Mouse (Mus musculus): ENCODE data around the gene Olfr187. TPM values are rescaled to one million over a fixed set of nuclear protein-coding genes. Genes with fewer than 3 reads are reported as not detected.

The Olfr187 gene
- not detected for polyA plus RNA-seq (2014; fragmentation: Illumina TruSeq; extraction: RNeasy Lipid Tissue Mini Kit (QIAGEN cat#74804); ENCODE audit: low read depth, low replicate concordance)

DNA sequence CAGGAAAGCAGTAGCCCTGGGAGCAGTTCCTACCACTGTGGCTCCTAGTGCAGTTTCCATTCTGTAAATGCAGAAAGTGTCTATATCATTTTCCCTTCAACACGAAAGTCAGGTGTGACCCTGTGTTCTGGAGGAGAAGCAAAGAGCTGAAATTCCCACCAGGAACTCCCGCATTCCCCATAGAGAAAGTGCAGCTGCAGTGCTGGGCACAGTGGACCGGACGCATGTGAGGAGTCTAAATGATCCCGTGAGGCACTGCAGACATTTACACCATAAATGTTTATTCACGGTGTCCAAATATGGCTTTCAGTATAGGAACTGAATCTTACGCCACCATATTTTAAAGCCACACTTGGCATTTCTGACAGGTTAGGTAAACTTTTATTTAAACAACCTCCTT lies at the start of gene Olfr187:
Gene Olfr187 (minus strand): TSS at position 58 of the 400 bp plus-strand sequence.

GRCm38 (mm10) chr16:59077905-59078304 lies 38.3 kb upstream of the Olfr187 start, which contains the start of gene Olfr190:
Gene Olfr190 (minus strand): TSS chr16:59078005.

GRCm38 (mm10) chr16:59030191-59030590 lies 9.4 kb downstream of the Olfr187 start, which contains the start of gene Olfr186:
Gene Olfr186 (minus strand): TSS chr16:59030291.

DNA sequence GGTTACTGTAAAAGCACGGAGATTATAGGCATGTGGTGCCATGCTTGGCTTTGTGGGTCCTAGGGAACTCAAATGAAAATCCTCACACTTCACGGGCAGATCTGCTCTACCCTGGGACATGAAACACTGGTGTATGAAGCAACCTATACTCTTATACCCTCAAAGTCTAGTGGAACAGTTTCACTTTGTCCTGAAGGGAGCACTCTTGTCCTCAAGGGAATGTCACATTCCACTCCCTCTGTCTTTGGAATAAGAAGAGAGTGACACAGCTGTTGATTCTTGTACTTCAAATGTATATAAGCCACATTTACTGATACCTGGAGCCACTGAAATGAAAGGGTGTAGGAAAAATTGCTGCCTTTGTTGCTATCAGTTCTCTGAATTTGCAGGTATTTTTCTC lies 44.5 kb downstream of the Olfr187 start, which contains the start of gene Olfr183:
Gene Olfr183 (plus strand): TSS at position 301 of the 400 bp plus-strand sequence.

Other genes starting within 250 kb of the Olfr187 start
- gene Olfr173, start 239.5 kb downstream of the Olfr187 start, polyA plus RNA-seq (2014; fragmentation: Illumina TruSeq; extraction: RNeasy Lipid Tissue Mini Kit (QIAGEN cat#74804); ENCODE audit: low read depth, low replicate concordance): not detected
- gene Olfr175-ps1, start 213.0 kb downstream of the Olfr187 start, polyA plus RNA-seq (2014; fragmentation: Illumina TruSeq; extraction: RNeasy Lipid Tissue Mini Kit (QIAGEN cat#74804); ENCODE audit: low read depth, low replicate concordance): not detected
- not detected for gene Olfr177, start 165.0 kb downstream of the Olfr187 start, polyA plus RNA-seq (2014; fragmentation: Illumina TruSeq; extraction: RNeasy Lipid Tissue Mini Kit (QIAGEN cat#74804); ENCODE audit: low read depth, low replicate concordance)
- gene Olfr178, start 147.7 kb downstream of the Olfr187 start, polyA plus RNA-seq (2014; fragmentation: Illumina TruSeq; extraction: RNeasy Lipid Tissue Mini Kit (QIAGEN cat#74804); ENCODE audit: low read depth, low replicate concordance): not detected
- gene Olfr181, start 111.0 kb downstream of the Olfr187 start, polyA plus RNA-seq (2014; fragmentation: Illumina TruSeq; extraction: RNeasy Lipid Tissue Mini Kit (QIAGEN cat#74804); ENCODE audit: low read depth, low replicate concordance): 1.5 TPM
- gene Olfr180, start 110.4 kb downstream of the Olfr187 start, polyA plus RNA-seq (2014; fragmentation: Illumina TruSeq; extraction: RNeasy Lipid Tissue Mini Kit (QIAGEN cat#74804); ENCODE audit: low read depth, low replicate concordance): 0.92 TPM
- 1.1 TPM for gene Olfr183, start 44.4 kb downstream of the Olfr187 start, polyA plus RNA-seq (2014; fragmentation: Illumina TruSeq; extraction: RNeasy Lipid Tissue Mini Kit (QIAGEN cat#74804); ENCODE audit: low read depth, low replicate concordance)
- gene Olfr186, start 9.5 kb downstream of the Olfr187 start, polyA plus RNA-seq (2014; fragmentation: Illumina TruSeq; extraction: RNeasy Lipid Tissue Mini Kit (QIAGEN cat#74804); ENCODE audit: low read depth, low replicate concordance): not detected
- gene Olfr190, start 38.2 kb upstream of the Olfr187 start, polyA plus RNA-seq (2014; fragmentation: Illumina TruSeq; extraction: RNeasy Lipid Tissue Mini Kit (QIAGEN cat#74804); ENCODE audit: low read depth, low replicate concordance): not detected
- not detected for gene Olfr191, start 50.1 kb upstream of the Olfr187 start, polyA plus RNA-seq (2014; fragmentation: Illumina TruSeq; extraction: RNeasy Lipid Tissue Mini Kit (QIAGEN cat#74804); ENCODE audit: low read depth, low replicate concordance)
- not detected for gene Olfr193, start 72.1 kb upstream of the Olfr187 start, polyA plus RNA-seq (2014; fragmentation: Illumina TruSeq; extraction: RNeasy Lipid Tissue Mini Kit (QIAGEN cat#74804); ENCODE audit: low read depth, low replicate concordance)
- 0.11 TPM for gene Olfr194, start 81.3 kb upstream of the Olfr187 start, polyA plus RNA-seq (2014; fragmentation: Illumina TruSeq; extraction: RNeasy Lipid Tissue Mini Kit (QIAGEN cat#74804); ENCODE audit: low read depth, low replicate concordance)
- not detected for gene Olfr195, start 107.3 kb upstream of the Olfr187 start, polyA plus RNA-seq (2014; fragmentation: Illumina TruSeq; extraction: RNeasy Lipid Tissue Mini Kit (QIAGEN cat#74804); ENCODE audit: low read depth, low replicate concordance)
- 0.11 TPM for gene Olfr196, start 130.7 kb upstream of the Olfr187 start, polyA plus RNA-seq (2014; fragmentation: Illumina TruSeq; extraction: RNeasy Lipid Tissue Mini Kit (QIAGEN cat#74804); ENCODE audit: low read depth, low replicate concordance)
- not detected for gene Olfr198, start 163.8 kb upstream of the Olfr187 start, polyA plus RNA-seq (2014; fragmentation: Illumina TruSeq; extraction: RNeasy Lipid Tissue Mini Kit (QIAGEN cat#74804); ENCODE audit: low read depth, low replicate concordance)
- 2.1 TPM for gene Olfr199, start 180.0 kb upstream of the Olfr187 start, polyA plus RNA-seq (2014; fragmentation: Illumina TruSeq; extraction: RNeasy Lipid Tissue Mini Kit (QIAGEN cat#74804); ENCODE audit: low read depth, low replicate concordance)
- gene Olfr201, start 232.9 kb upstream of the Olfr187 start, polyA plus RNA-seq (2014; fragmentation: Illumina TruSeq; extraction: RNeasy Lipid Tissue Mini Kit (QIAGEN cat#74804); ENCODE audit: low read depth, low replicate concordance): not detected
- gene Olfr202, start 247.0 kb upstream of the Olfr187 start, polyA plus RNA-seq (2014; fragmentation: Illumina TruSeq; extraction: RNeasy Lipid Tissue Mini Kit (QIAGEN cat#74804); ENCODE audit: low read depth, low replicate concordance): not detected

Data from testis, adult 10 weeks (tissue).